Mouse (Mus musculus) CH12.LX (cell line): Measurements from ENCODE around the gene Pdia3.

Experiments
- CTCF ChIP-seq, 2 experiments: IDR thresholded peaks in 1 of 2; conservative IDR thresholded peaks in 1 of 2; 2 replicates each; pipeline ENCODE4 v1.5.1; 2011 to 2012; ENCODE audit warnings: low read depth in 2 of 2, low read length in 2 of 2, improper control_type of control experiment in 1 of 2, inconsistent platforms in 1 of 2, mild to moderate bottlenecking in 1 of 2, moderate library complexity in 1 of 2
- EP300 ChIP-seq: IDR thresholded peaks from 2 replicates; pipeline ENCODE4 v1.6.1; 2011; ENCODE audit warnings: low read length, improper control_type of control experiment
- TCF12 ChIP-seq: IDR thresholded peaks from 2 replicates; pipeline ENCODE4 v1.6.1; 2014; ENCODE audit warnings: low read depth, mild to moderate bottlenecking, inconsistent platforms, low read length, improper control_type of control experiment
- ZNF384 ChIP-seq: IDR thresholded peaks from 2 replicates; pipeline ENCODE4 v1.6.1; 2012; ENCODE audit warnings: low read depth, low read length, improper control_type of control experiment, inconsistent platforms

DNA sequence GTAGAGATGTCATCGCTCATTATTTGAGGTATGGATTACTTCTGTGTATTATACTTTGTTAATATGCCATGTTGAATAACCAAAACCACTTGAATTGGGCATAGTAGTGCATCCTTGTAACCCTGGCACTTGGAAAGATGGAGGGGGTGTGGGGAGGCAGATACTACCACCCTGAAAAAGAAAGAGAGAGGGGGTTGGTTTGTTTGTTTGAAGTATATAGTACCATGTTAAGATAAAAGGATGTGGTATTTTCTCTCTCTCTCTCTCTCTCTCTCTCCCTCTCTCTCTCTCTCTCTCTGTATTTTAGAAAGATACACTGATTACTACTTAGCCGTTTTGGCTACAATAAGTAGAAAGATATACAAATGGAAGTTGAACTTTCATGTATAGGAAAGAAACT, 12.3 kb downstream of the Pdia3 start:
- TF ChIP-seq TCF12, result no peak
- no peak for TF ChIP-seq EP300
- no peak for TF ChIP-seq ZNF384
- TF ChIP-seq CTCF (conservative IDR thresholded peaks at IDR 0.05 in 1 of 2, IDR thresholded peaks at IDR 0.05 in 1 of 2; ENCODE audit: low read depth in 2 of 2, low read length in 2 of 2), result no peak
